Comparison of ENCODE assay signal across 8 mouse cellular contexts in genomic region chr10:62231395-62231732, GRCm38 (mm10). TPM values are rescaled to one million over a fixed set of nuclear protein-coding genes. Genes with fewer than 3 reads are reported as not detected.
DNase-seq lines count a peak whose midpoint lies in the region; ATAC-seq and TF ChIP-seq lines count a peak whose summit lies in the region.

No protein-coding gene starts in this region.

- TF ChIP-seq POLR2A in kidney, adult 2 months (IDR thresholded peaks at IDR 0.05; ENCODE audit: low read depth, low read length), result no peak

- peak overlapping the region; percentile 76 for H3K27ac ChIP-seq in kidney, adult 2 months (ENCODE audit: insufficient read depth, low read depth, low read length)
- peak overlapping the region; percentile 28 for H3K27ac ChIP-seq in brown adipose tissue, adult 24 weeks (replicated peaks; ENCODE audit: low read depth, low read length)
- no peak overlapping the region for H3K27ac ChIP-seq in hindbrain, embryonic 14.5 days
- no peak overlapping the region for H3K27ac ChIP-seq in midbrain, embryonic 15.5 days

- no peaks in the 10 kb centered on the region for H3K36me3 ChIP-seq in kidney, adult 2 months (ENCODE audit: control insufficient read depth, insufficient read depth, low read length)
- no peaks in the 10 kb centered on the region for H3K36me3 ChIP-seq in hindbrain, embryonic 14.5 days (replicated peaks; ENCODE audit: control insufficient read depth, insufficient read depth)
- H3K36me3 ChIP-seq in midbrain, embryonic 15.5 days (replicated peaks), result no peaks in the 10 kb centered on the region

- WGBS in kidney, adult 2 months, result 7% methylated on average over 13 of the region's 13 CpGs
- WGBS in hindbrain, embryonic 14.5 days, result 2% methylated on average over 13 of the region's 13 CpGs
- WGBS in midbrain, embryonic 15.5 days, result 2% methylated on average over 13 of the region's 13 CpGs

- TF ChIP-seq CTCF in kidney, adult 2 months (conservative IDR thresholded peaks at IDR 0.05; ENCODE audit: insufficient read depth, insufficient read length, low read depth, low read length), result no peak

- H3K4me2 ChIP-seq in hindbrain, embryonic 14.5 days (replicated peaks), result peak overlapping the region; percentile 94
- peak overlapping the region; percentile 85 for H3K4me2 ChIP-seq in midbrain, embryonic 15.5 days

- H3K27me3 ChIP-seq in kidney, adult 2 months (replicated peaks; ENCODE audit: control insufficient read depth, insufficient read depth, low read length), result no peaks in the 10 kb centered on the region
- H3K27me3 ChIP-seq in hindbrain, embryonic 14.5 days (ENCODE audit: control insufficient read depth, insufficient read depth, low read length), result no peaks in the 10 kb centered on the region
- no peaks in the 10 kb centered on the region for H3K27me3 ChIP-seq in midbrain, embryonic 15.5 days (replicated peaks)

- H3K9ac ChIP-seq in hindbrain, embryonic 14.5 days, result peak overlapping the region; percentile 61
- H3K9ac ChIP-seq in midbrain, embryonic 15.5 days, result peak overlapping the region; percentile 50

- H3K4me3 ChIP-seq in kidney, adult 2 months (ENCODE audit: insufficient read depth, low read depth, low read length), result peak overlapping the region; percentile 48
- peak overlapping the region; percentile 42 for H3K4me3 ChIP-seq in brown adipose tissue, adult 24 weeks (ENCODE audit: insufficient read depth, low read depth, low read length)
- H3K4me3 ChIP-seq in hindbrain, embryonic 14.5 days (replicated peaks; ENCODE audit: low read length), result peak overlapping the region; percentile 60
- peak overlapping the region; percentile 71 for H3K4me3 ChIP-seq in midbrain, embryonic 15.5 days

- no peak for ATAC-seq in hindbrain, embryonic 14.5 days (ENCODE audit: low FRiP score)
- ATAC-seq in midbrain, embryonic 15.5 days (replicated peaks), result peak; percentile 82; the same call in 1 of the 2 replicates

- no peaks in the 10 kb centered on the region for H3K9me3 ChIP-seq in hindbrain, embryonic 14.5 days (ENCODE audit: control insufficient read depth, low read length)
- no peaks in the 10 kb centered on the region for H3K9me3 ChIP-seq in midbrain, embryonic 15.5 days

- peaks cover 15% of the 10 kb centered on the region for H3K4me1 ChIP-seq in kidney, adult 2 months (ENCODE audit: control insufficient read depth, insufficient read depth, low read length)
- peaks cover 17% of the 10 kb centered on the region for H3K4me1 ChIP-seq in brown adipose tissue, adult 24 weeks (ENCODE audit: control insufficient read depth, insufficient read depth, insufficient read length, low read length)
- H3K4me1 ChIP-seq in hindbrain, embryonic 14.5 days (replicated peaks; ENCODE audit: control insufficient read depth, insufficient read depth, low read length), result peaks cover 6% of the 10 kb centered on the region; the same call in 1 of the 2 replicates
- H3K4me1 ChIP-seq in midbrain, embryonic 15.5 days, result peaks cover 8% of the 10 kb centered on the region

- no peak for DNase-seq in kidney, adult 2 months
- no peak for DNase-seq in kidney, adult 18-20 months
- DNase-seq in hindbrain, embryonic 14.5 days (ENCODE audit: low spot score), result no peak
- DNase-seq in cerebellum, adult 11 months, result no peak
- no peak for DNase-seq in right cerebral cortex, postnatal 14 days
- DNase-seq in kidney, postnatal 4 days, result no peak

RNA-seq across cellular contexts. Expression of gene Tspan15, which starts 0.3 kb away (rescaled TPM):
- 38.8 and 52.7 TPM in 2 replicates for polyA plus RNA-seq in kidney, adult 2 months (2012; rRNA removed)
- polyA plus RNA-seq in brown adipose tissue, adult 24 weeks (2012; ENCODE audit: insufficient read depth, insufficient read length, missing spikeins), result 16.2 and 21.8 TPM in 2 replicates
- 14.5 and 14.6 TPM in 2 replicates for polyA plus RNA-seq in hindbrain, embryonic 14.5 days (2014; fragmentation: Nextera tagmentation; extraction: Ambion mirVana)
- polyA plus RNA-seq in midbrain, embryonic 15.5 days (2015; fragmentation: Nextera tagmentation; extraction: Ambion mirVana), result 21.1 and 23.4 TPM in 2 replicates

RNA-seq across cellular contexts. Expression of gene Tacr2, which starts 20.9 kb away (rescaled TPM):
- 0.58 TPM in 1 of 2 replicates, not detected in the other for polyA plus RNA-seq in kidney, adult 2 months (2012; rRNA removed)
- not detected in 2 replicates for polyA plus RNA-seq in brown adipose tissue, adult 24 weeks (2012; ENCODE audit: insufficient read depth, insufficient read length, missing spikeins)
- polyA plus RNA-seq in hindbrain, embryonic 14.5 days (2014; fragmentation: Nextera tagmentation; extraction: Ambion mirVana), result 0.12 and 0.19 TPM in 2 replicates
- polyA plus RNA-seq in midbrain, embryonic 15.5 days (2015; fragmentation: Nextera tagmentation; extraction: Ambion mirVana), result not detected in 2 replicates

Comparison
In these comparisons a context has a peak if more than half of its experiments do, and no peak if none do; other contexts are left out.
1. H3K27ac ChIP-seq: peak in kidney, adult 2 months (single experiment) and brown adipose tissue, adult 24 weeks (single experiment); none in hindbrain, embryonic 14.5 days (single experiment) and midbrain, embryonic 15.5 days (single experiment).
2. Peak in every context shown above with its lines, with median percentiles within 50 percentile points of each other: H3K4me3 ChIP-seq.